In the genomic region with DNA sequence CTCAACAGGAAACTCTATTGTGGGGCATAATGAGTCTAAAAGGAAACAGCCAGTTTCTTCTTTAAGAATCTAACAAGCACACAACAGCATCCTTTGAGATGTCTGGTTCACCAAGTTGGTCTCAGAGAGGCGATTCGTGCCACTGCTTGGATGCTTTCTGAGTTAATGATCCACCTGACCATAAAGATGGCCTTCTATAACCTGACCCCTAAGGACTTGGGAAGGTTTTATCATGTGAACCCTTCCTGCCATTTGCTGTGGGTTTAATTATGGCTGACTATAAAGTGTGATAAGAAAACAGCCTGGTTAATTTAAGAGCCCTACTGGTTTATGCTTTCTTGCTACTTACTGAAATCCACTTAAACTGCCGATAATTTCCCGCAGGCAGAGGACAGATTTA, we compare ENCODE assay signal across 24 mouse cellular contexts.
"Had no signal": no experiment of that assay in that cellular context is flagged by ENCODE, and none has a peak within 500 bp of the region (broad histone marks: within the 10 kb centered on the region; RNA-seq: fewer than 3 reads in every experiment).

No protein-coding gene starts in this region.

- H3K4me2 ChIP-seq: limb, embryonic 12.5 days; limb, embryonic 15.5 days; liver, embryonic 11.5 days; lung, embryonic 14.5 days; midbrain, embryonic 13.5 days; neural tube, embryonic 13.5 days; stomach, embryonic 15.5 days had no signal

- DNase-seq: kidney, postnatal 36 days; layer of hippocampus, postnatal 36 days; left cerebral cortex, postnatal 4 days; liver, postnatal 0 days; lung, embryonic 14.5 days; retina, postnatal 1 day; right cerebral cortex, postnatal 25 days; spleen, adult 18-20 months; thymus, postnatal 25 days had no signal

- H3K27ac ChIP-seq: kidney, postnatal 0 days; left cerebral cortex, adult 2 months; limb, embryonic 12.5 days; limb, embryonic 15.5 days; liver, embryonic 14.5 days; macrophage; midbrain, embryonic 10.5 days; midbrain, embryonic 13.5 days; neural tube, embryonic 13.5 days; stomach, embryonic 15.5 days had no signal

- ATAC-seq: liver, postnatal 0 days; lung, postnatal 0 days; midbrain, embryonic 13.5 days; midbrain, embryonic 16.5 days had no signal

- H3K9ac ChIP-seq: limb, embryonic 12.5 days; limb, embryonic 15.5 days; liver, embryonic 14.5 days; liver, postnatal 0 days; lung, embryonic 14.5 days; midbrain, embryonic 13.5 days; neural tube, embryonic 13.5 days; stomach, embryonic 15.5 days had no signal

- H3K4me1 ChIP-seq: limb, embryonic 12.5 days; limb, embryonic 15.5 days; neural tube, embryonic 13.5 days; stomach, embryonic 15.5 days had no signal

- H3K27me3 ChIP-seq: limb, embryonic 12.5 days; limb, embryonic 15.5 days; midbrain, embryonic 13.5 days; neural tube, embryonic 13.5 days; stomach, embryonic 15.5 days had no signal

- H3K36me3 ChIP-seq: limb, embryonic 12.5 days; limb, embryonic 15.5 days; midbrain, embryonic 10.5 days; midbrain, embryonic 13.5 days; neural tube, embryonic 13.5 days; stomach, embryonic 15.5 days had no signal

- H3K9me3 ChIP-seq: limb, embryonic 12.5 days; limb, embryonic 15.5 days; megakaryocyte, embryonic 14.5 days; midbrain, embryonic 10.5 days; midbrain, embryonic 13.5 days; neural tube, embryonic 13.5 days; stomach, embryonic 15.5 days had no signal

- H3K4me3 ChIP-seq: left cerebral cortex, adult 2 months; limb, embryonic 12.5 days; limb, embryonic 15.5 days; megakaryocyte, embryonic 14.5 days; midbrain, embryonic 10.5 days; midbrain, embryonic 13.5 days; myocyte; neural tube, embryonic 13.5 days; stomach, embryonic 15.5 days had no signal
